Mouse (Mus musculus): Measurements from ENCODE around the gene Mdm2. TPM values are rescaled to one million over a fixed set of nuclear protein-coding genes. Genes with fewer than 3 reads are reported as not detected.

Mdm2 gene
- total RNA-seq, 2 experiments from 2014 or later: 49.3 to 53.1 TPM

- intact Hi-C loops (cut with DNase I): loop anchor here (1.0 to 10.0 kb wide), 3 partner anchors 163 to 313 kb away; no protein-coding TSS in a partner anchor
- DNase-seq (ENCODE audit: low spot score): no peak
Measured at GRCm38 (mm10) chr10:117677494-117678236, 32.9 kb downstream of the Mdm2 start.

DNA sequence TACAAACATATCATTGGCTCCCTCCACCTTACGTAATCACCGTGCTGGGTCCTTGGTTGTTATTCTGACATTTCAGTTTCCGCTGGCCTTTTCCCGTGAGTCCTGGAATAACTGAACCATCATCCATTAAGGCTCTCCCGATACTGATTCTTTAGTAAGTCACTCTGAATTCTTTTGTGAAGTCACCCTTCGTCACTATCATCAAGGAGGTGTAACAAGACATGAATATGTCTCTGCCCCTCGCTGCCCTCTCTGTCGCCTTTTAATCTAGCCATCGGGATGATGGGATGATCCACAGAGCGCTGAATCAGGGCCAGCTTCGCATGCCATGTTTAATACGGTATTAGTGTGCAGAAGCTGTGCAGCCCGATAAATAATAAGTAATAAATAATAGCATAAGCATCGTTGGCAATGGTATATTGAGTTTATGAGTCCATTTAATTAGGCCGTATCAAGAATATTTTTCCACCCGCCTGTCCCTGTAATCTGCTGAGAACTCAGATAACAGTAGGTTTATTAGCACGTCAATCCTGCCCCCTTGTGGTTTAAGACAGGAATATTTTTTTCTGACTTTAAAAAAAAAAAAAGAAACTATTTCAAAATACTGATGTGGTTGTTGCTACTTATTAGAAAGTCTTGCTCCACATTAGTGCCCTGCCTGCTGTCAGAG, 33.8 kb downstream of the Mdm2 start:
- intact Hi-C loops (cut with DNase I): loop anchor here (1.0 to 10.0 kb wide), 3 partner anchors 162 to 312 kb away; no protein-coding TSS in a partner anchor
- no peak for DNase-seq (ENCODE audit: low spot score)

DNA sequence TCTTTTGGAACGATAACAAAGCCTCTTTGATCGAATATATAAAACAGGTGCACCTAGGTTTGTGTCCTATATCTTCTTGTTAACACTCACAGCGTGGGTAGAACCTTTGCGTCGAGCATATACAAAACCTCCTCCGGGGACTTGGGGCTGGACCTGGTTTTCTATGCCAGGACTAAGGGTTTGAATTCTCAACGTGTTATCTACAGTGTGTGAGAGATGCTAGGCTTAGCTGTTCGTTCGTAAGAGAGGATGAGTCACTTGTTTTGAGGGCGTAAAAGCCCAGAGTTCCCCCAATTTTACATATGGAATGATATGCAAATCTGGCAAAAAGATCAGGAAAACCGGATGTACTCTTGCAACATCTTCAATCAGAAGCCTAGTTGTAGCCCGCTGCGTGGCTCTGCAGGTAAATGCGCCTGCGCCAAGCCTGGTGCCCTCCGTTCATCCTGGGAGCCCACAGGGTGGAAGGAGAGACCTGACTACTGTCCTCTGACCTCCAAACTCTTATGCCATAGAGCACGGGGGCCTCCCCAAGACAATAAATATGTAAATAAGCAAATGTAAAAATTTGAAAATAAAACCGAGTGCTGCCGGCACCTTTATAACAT, 34.4 kb downstream of the Mdm2 start:
- intact Hi-C loops (cut with DNase I): loop anchor here (2.0 to 10.0 kb wide), 2 partner anchors 161 to 311 kb away; no protein-coding TSS in a partner anchor
- DNase-seq (ENCODE audit: low spot score): no peak

DNA sequence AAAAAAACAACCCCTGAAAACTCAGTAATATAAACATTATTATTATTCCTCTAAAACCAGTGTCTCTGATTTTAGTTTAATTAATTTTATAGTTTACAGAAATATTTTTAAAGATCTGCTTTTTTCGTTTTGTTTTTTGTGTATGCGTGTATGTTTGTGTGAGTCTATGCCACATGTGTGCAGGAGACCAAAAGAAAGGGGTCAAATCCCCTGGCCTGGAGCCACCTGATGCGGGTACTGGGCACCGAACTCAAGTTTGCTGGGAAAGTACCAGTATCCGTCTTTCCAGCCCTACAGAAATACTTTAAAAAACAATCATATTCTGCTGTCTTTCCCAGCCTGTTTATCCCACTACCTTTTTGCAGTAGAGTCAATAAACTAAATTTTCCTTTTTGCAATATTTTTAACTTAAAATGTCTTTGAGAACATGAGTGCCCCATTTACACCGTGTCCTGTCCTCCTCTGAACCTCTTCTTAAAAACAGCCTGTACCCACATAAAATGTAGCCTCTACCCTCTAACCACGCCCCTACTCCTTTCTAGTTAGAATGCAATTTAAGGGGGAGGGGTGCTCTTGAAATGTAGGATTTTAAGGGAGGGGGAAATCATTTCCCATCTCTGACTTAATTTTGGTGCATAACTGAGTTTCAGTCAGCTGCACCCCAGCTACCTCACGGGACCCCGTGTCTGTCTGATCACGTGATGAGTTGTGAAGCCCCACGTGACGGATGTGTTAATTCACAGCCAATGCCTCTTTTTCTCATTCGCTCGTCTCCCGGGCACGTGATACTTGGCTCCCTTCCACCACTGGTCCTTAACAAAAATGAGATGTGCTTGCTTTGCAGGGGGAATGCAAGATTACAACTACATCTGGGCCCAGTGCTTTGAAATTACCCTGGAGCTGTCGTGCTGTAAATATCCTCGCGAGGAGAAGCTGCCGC, 35.2 kb downstream of the Mdm2 start:
- intact Hi-C loops (cut with DNase I): loop anchor here (2.0 to 10.0 kb wide), 2 partner anchors 161 to 311 kb away; no protein-coding TSS in a partner anchor
- peak; percentile 36 for DNase-seq (ENCODE audit: low spot score)

DNA sequence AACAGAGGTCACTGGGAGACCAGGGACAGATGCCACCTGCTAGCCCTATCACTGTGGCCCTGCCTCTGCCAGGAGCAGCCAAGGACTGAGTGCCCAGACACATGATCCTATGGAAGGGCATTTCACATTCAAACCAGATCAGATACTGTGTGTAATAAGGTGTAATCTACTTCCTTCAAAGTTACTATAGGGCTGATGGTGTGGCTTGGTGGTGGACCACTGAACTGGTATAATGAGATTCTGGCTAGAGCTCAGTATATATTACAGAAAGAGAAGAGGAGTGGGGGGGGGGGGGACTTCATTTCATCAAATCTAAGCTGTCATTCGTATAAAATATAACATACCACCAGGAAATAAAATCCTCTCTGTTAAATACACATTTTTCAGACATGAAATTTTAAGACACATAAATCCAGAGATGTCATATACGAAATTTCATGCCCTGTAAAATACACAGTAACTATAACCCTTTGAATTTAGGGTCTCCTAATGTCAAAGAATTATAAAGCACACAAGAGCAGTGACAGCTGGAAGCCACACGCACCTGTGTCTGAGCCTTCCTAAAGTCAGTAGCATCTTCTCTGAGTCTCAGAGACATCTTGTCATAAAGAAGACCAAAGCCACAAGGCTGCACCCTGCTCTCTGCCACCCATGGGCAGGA, 36.1 kb downstream of the Mdm2 start:
- intact Hi-C loops (cut with DNase I): loop anchor here (10.0 kb wide), 1 partner anchor 310 kb away; no protein-coding TSS in a partner anchor
- no peak for DNase-seq (ENCODE audit: low spot score)

- intact Hi-C loops (cut with DNase I): loop anchor here (10.0 kb wide), 1 partner anchor 309 kb away; no protein-coding TSS in a partner anchor
- DNase-seq (ENCODE audit: low spot score): no peak
Measured at GRCm38 (mm10) chr10:117673913-117674312, 36.6 kb downstream of the Mdm2 start.

- intact Hi-C loops (cut with DNase I): loop anchor here (10.0 kb wide), 1 partner anchor 308 kb away; no protein-coding TSS in a partner anchor
- no peak for DNase-seq (ENCODE audit: low spot score)
Measured at GRCm38 (mm10) chr10:117672693-117673092, 37.9 kb downstream of the Mdm2 start.

DNA sequence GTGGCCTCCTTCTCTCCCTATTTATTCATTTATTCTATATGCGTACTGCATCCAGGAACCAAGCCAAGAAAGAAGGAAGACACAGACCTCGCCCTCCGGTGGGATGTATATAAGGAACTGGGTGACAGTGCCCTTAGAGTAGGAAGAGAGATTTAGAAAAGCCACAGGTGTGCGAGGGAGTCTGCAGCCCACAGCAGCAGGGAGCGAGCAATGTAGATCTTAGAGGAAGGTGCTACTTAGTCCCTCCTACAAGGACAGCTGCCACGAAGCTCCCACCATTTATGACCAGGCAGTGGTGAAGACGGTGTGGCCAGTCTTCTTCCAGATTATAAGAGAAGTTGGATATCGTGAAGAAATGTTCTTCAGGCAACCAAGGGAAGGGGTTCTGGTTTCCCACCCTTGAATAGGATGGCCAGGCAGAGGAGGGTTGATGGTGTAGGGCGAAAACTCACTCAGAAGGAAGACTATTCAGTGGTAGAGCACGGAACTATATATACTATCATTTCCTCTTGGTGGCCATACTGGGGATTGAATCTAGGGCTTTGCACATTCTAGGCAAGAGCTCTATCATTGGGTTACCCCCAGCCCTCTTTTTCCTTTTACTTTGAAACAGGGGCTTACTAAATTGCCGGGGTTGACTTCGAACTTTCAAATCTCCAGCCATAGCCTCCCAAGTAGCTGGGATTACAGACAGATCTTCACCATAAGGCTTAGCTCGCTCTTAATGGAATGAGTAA, 38.5 kb downstream of the Mdm2 start:
- intact Hi-C loops (cut with DNase I): loop anchor here (10.0 kb wide), 1 partner anchor 307 kb away; no protein-coding TSS in a partner anchor
- no peak for DNase-seq (ENCODE audit: low spot score)

GRCm38 (mm10) chr10:117671266-117671665, 39.3 kb downstream of the Mdm2 start:
- intact Hi-C loops (cut with DNase I): loop anchor here (10.0 kb wide), 1 partner anchor 306 kb away; no protein-coding TSS in a partner anchor
- no peak for DNase-seq (ENCODE audit: low spot score)

DNA sequence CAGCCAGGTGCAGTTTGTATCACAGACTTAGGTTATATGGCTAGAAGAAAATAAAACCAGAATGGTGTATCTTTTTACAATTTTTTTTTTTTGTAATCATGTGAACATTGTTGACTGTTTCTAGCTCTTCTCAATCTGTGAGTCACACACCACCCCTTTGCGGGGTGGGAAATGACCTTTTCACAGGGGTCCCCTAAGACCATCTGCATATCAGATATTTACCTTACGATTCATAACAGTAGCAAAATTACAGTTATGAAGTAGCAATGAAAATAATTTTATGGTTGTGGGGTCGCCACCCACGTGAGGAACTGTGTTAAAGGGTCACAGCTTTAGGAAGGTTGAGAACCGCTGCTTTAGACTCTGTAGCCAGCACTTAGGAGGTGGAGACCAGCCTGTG, 39.8 kb downstream of the Mdm2 start:
- DNase-seq (ENCODE audit: low spot score): no peak
- intact Hi-C loops (cut with DNase I): loop anchor here (10.0 kb wide), 1 partner anchor 306 kb away; no protein-coding TSS in a partner anchor

DNA sequence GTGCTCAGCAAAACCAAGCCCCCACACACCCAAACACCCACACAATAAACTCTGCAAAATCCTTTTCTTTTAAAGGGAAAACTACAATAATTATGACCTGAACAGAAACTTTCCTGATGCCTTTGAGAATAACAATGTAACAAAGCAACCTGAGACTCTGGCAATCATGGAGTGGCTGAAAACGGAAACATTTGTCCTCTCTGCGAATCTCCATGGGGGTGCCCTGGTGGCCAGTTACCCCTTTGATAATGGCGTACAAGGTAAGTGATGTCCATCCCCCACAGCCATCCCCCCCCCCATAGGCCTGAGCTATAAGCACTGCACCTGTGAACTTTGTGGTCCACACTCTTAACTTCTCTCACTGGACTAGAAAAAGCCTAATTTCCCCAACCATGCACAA, 40.5 kb downstream of the Mdm2 start:
- no peak for DNase-seq (ENCODE audit: low spot score)
- intact Hi-C loops (cut with DNase I): loop anchor here (10.0 kb wide), 1 partner anchor 305 kb away; no protein-coding TSS in a partner anchor

DNA sequence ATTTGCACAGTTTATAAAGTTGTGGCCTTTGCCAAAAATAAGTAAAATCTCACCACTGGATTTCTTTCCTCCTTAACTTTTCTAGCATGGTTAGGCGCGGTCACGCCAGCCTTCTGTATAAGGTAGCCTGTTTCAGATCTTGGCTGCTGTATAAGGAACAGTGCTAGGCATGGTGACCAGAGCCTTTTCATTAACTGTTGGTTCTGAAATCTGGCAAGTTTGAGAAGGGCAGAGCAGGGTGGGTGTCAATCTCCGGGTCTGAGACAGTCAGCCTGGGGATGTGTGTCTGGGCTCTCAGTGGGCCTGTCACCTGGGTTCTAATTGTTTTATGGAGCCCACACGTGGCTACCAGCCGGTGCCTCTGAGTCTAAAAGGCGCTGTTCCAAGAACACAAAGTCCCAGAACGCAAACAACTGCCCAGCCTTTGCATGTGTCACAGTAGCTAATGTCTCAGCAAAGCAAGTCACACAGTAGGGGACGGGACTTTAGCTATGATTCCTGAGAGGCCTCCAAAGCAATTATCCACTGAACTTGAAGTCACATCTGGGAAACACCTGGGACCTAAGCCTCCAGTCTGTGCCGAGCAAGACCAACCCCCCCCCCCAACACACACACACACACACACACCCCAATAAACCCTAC, 41.0 kb downstream of the Mdm2 start:
- intact Hi-C loops (cut with DNase I): loop anchor here (10.0 kb wide), 1 partner anchor 305 kb away; no protein-coding TSS in a partner anchor
- no peak for DNase-seq (ENCODE audit: low spot score)

GRCm38 (mm10) chr10:117668546-117669300, 41.8 kb downstream of the Mdm2 start:
- intact Hi-C loops (cut with DNase I): no loop called here
- DNase-seq (ENCODE audit: low spot score): no peak

DNA sequence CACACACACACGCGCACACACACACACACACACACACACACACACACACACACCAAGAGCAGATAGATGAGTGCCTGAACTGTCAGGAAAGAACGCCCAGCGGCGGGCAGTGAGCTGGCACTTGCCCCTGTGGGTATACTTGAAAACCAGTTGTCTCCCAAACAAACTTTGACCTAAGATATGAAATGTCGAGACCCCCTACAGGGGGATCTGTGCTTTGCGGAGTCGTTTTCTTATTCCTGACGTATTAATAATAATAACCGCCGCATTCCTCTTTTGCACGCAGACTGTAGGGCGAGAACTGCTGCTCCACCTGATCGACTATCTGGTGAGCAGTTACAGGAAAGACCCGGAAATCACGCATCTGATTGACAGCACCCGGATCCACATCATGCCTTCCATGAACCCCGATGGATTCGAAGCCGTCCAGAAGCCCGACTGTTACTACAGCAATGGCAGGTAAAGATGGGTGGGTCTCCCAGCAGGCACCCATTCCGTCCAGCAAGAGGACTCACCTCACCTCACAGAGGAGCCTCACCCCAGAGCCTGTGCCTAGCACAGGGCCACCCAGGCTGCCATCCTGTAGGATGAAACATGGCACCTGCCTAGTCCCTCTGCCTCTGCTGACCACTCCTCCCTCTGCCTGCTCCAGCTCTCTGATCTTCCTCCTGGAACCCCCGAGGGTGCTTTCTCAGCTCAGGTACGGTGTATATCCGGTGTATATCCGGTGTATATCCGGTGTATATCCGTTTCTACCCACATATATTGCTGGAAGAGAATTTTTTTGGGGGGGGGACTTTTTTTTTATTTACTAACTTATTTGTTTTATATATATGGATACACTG, 42.7 kb downstream of the Mdm2 start:
- DNase-seq (ENCODE audit: low spot score): no peak
- intact Hi-C loops (cut with DNase I): no loop called here

GRCm38 (mm10) chr10:117666947-117667630, 43.5 kb downstream of the Mdm2 start:
- intact Hi-C loops (cut with DNase I): no loop called here
- no peak for DNase-seq (ENCODE audit: low spot score)
